Mouse (Mus musculus): Measurements from ENCODE around the gene Coro1c.
A peak's percentile ranks its signal among the peaks of the same experiment; 100 is the strongest.

Coro1c gene

DNA sequence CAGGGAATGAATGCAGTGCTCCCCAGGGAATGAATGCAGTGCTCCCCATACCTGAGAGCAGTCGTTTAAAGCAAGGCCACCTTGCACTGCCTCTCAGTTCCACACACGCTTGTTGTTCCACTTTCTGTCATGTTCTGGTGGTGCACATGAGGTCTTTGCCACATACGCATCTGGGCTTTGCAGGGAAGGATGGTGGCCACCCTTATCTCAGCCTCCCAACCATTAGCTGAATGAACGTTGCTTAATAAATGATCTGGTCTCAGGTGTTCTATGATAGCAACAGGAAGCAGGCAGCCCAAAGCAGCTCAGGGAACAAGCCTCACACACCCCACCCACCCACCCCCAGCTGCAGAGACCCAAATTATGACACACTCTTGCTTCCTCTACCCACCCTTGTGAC lies 16.1 kb upstream of the Coro1c start:
- DNase-seq (ENCODE audit: low spot score), result no peak

DNA sequence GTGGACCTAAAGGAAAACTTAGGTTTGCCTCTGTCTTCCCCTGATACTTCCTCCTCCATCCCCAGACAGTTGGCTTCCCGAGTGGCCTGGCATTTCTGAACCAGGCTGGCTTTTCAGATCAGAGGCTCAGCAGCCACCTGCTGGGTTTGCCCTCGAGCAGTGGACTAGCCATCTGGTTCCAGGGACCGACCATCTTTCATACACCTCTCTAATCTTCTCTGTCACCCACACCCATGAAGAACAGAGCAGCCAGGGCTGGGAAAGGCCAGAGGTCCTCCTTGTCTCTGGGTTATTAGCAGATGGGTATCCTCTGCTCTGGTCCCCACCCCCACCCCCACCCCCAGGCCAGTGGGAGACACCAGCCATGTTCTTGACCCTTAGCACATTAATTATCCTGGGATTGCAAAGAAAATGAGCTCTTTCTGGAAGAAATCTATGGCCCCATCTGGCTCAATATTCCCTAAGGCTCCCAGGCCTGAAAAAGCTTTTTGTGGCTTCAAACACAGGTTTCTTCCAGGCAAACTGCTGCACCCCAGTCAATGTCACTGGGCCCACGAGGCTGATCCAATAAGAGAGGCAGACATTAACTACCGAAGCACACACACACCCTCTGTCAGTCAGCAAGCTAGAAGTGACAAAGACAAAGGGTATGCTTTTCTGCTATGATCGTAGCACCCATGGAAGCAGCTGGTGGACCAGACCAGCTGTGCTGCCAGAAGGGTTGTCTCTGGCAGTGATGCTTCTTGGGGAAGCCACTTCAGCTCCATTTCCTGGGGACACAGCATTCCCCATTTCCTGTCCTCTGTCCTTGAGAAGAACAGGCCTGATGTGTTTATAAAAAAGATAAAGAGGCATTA lies 13.0 kb upstream of the Coro1c start:
- no peak for DNase-seq (ENCODE audit: low spot score)

DNA sequence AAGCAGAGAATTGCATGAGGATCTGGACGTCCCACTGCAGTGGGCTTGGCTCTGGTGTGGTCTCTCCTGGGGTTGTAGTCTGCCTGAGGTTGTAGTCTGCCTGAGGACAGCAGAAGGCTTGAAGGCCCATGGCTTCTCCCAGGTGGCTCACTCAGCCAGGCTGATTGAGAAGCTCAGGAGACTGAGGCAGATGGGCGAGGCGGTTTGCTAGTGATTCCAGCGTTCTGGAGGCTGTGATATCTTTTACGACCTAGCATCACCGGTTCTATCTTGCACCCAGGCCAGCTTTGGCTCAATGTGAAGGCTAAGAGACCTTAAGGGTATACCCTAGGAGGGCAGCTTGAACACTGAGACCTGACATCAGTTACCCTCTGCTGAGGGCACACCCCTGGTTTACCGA lies 10.5 kb upstream of the Coro1c start:
- no peak for DNase-seq (ENCODE audit: low spot score)

DNA sequence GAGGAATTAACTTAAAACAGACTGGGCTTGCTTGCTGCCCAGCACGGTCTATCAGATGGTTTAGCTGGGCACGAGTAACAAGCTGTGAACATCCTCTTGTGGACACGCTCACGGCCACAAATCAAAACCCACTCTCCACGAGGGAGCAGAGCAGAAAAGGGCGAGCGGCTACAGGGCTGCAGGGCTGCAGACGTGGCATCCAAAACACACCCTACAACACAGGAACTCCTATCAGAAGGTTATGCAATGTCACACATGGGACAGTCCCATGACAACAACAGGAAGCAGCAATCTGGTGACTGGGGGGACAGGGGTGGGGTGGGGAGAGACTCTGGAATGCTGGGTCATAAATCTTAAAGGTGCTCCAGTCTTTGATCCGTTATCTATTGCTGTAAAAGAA lies 10.1 kb upstream of the Coro1c start:
- no peak for DNase-seq (ENCODE audit: low spot score)

DNA sequence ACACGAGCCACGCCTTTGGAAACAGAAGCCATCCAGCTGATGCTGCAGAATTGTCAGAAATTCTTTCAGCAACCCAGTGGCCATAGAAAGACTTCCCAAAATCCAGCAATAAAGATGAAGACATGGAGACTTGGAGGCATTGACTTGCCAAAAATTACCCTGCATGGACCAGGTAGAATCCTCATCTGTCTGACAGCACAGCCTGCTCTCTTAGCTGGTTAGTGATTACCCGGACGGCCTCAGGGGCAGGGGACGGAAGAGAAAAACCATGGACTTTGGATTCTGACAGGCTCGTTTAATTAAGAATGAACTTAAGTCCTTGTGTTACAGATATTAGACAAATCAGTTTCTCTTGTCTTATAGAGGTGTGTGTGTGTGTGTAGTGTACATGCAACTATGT lies 2.1 kb upstream of the Coro1c start:
- DNase-seq (ENCODE audit: low spot score), result no peak

DNA sequence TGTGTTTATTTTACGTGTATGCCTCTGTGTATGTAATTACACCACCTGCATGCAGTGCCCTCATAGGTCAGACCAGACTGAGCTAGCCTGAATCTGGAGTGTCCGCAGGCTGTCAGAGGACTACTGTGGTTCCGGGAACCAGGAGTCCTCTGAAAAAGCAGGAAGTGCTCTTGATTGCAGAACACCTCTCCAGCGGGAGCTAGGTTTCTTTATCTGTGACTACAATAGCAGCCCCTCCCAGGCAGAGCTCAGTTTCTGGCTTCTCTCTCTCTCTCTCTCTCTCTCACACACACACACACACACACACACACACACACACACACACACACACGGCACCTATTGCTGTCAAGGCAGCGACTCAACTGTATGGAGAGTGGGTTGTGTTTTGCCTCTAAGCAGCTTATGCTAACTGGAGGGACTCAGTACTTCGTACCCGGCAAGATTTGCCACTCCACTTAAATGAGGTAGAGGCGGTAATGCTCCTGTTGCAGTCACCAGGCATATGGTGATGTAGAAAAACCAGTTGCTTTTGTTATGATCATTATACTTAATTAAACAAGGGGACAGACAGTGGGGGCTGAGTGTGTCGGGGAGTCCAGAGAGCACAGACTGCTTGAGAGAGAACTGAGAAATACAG lies 1.6 kb upstream of the Coro1c start:
- DNase-seq (ENCODE audit: low spot score), result no peak

DNA sequence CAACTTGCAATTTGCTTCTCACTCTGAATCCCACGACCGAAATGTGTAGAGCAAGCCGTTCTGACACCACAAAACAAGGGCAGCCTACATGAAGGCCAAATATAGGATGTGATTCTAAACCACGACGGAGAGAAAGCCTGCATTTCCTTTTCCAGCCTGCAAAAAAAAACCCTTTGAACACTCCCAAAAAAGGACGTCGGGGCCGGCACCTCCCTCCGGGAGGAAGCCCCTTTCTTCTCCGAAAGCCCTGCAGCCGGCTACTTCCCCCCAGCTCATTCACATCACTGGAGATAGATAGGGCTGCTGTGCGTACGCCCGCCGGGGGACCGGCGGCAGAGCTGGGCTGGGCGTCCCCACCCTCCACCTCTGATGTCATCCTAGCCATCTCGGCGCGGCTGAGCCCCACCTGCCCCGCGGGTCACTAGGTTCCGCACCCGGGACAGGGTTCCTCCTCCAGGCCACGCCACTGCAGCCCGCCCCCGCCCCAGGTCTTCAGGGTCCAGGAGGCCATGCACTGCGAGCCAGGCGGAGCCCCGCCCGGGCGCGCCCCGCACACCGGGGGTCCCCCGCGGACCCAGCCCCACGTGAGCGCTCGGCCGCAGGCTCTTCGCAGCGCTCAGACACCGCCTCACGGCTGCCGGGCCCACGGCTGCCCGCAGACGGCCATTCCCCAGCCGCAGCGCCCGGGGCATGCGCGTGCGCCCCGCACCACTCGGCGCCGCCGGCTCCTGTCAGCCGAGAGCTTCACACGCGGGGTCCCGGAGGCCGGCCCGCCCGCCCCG lies 581 bp downstream of the Coro1c start:
- peak; percentile 32 for DNase-seq (ENCODE audit: low spot score)

DNA sequence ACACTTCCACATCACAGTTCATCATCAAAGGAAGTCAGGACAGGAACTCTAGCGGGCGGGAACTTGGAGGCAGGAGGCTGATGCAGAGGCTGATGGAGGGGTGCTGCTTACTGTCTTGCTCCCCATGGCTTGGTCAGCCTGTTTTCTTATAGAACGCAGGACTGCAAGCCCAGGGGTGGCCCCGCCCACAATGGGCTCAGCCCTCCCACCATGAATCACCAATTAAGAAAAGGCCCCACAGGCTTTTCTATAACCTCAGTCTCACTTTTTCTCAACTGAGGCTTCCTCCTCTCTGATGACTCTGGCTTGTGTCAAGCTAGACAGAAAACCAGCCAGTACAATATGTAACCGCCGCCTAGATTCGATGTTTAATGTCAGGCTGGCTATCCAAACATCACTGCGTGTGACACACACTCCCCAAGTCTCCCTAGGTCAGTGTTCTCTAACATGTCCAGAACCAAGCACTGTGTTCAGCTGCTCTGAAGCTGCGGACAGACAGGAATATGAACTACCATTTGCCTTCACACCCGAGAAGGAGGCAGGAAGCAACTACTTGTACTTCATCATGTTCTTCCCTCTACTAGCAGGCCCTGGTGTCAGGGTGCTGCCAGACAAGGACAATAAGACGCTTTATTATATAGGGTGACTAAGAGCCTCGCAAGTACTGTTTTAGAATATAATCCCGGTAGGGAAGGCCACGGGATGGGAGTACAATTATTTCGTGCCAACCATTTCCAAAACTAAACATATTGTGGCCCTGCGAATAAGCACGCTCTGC lies 1.4 kb downstream of the Coro1c start:
- DNase-seq (ENCODE audit: low spot score), result no peak

DNA sequence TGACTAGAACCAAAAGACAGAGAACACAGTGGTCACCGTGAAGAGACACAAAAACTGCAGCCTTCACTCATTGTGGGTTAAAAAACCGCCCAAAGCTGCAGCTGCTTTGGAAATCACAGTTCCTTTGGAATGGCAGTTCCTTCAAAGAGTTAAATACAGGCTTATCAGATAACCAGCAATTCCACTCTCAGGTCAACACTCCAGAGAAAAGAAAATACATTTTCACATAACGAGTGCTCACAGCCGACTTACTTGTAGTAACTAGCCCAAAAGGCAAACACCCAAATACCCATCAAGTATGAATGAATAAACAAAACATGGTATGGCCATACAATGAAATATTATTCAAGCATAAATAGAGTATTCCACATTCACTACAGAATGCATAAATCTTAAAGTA lies 3.6 kb downstream of the Coro1c start:
- DNase-seq (ENCODE audit: low spot score), result no peak

DNA sequence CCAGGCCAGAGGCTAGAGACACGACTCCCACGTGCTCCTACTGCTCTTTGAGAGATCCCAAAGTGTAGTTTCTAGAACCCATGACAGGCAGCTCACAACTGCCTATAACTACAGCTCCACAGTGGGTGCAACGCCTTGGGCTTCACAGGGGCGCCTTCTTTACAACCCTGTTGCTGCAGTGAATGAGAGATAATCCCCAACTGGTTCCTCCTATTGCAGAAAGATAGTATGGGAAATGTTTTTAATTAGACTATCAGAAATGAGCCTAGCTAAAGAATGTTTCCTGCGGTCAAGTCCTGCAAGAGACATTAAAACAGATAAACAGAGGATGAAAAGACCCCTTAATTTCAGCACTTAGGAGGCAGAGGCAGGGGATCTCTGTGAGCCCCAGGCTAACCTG lies 5.6 kb downstream of the Coro1c start:
- DNase-seq (ENCODE audit: low spot score), result no peak

DNA sequence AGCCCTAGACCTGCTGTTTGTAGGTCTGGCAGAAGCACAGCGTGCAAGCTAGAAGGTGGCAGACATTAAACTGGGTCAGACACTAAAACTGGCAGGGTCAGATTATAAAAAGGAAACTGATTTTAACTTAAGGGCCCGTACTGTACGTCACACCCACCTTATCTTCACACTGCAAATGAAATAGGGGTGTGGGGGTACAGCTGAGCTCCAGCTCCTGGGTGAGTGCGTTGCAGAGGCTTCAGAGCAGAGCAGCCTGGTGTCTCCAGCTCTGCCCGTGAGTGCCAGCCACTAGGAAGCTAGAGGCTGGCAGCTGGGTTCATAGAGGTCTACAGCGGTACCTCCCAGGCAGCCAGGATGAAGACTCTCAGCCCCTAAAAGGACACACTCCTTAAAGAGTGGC lies 6.5 kb downstream of the Coro1c start:
- DNase-seq (ENCODE audit: low spot score), result no peak

DNA sequence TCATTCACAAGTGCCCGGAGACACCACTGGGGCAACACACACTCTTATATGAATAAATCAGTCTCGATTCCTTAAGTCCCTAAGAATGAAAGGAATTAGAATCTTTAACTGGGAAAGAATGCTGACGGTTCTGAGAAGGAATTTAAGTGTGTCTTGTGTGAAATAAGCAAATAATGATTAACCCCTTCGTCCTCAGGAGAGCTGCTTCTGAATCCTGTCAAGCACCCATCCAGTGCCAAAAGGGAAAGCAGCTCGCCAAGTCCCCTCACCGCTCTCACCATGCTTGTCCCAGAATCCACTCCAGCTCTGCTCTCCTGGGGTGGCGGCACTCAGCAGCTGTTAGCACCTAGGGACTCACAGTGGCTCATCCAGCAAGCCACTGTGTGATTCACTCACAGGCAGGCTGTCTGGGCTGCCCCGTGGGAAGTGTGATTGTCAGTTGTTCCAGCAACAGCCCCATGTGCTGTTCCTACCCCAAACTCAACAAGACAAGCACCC lies 7.4 kb downstream of the Coro1c start:
- no peak for DNase-seq (ENCODE audit: low spot score)

DNA sequence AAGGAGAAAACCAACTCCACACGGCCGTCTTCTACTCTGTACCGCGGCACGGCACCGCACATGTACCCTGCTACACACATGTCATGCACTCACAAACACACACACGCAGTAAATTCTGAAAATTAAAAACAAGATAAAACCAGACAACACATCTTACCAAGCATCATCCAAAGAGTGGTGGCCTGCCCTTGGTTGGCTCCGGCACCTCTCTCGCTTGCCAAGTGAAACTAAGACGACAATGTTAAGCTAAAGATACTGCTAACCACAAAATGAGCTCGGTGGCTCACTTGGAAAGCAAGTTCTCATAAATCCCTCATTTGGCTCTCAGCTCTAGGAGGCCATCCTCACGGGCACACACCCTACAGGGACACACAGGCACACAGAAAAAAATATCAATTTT lies 9.0 kb downstream of the Coro1c start:
- DNase-seq (ENCODE audit: low spot score), result no peak

DNA sequence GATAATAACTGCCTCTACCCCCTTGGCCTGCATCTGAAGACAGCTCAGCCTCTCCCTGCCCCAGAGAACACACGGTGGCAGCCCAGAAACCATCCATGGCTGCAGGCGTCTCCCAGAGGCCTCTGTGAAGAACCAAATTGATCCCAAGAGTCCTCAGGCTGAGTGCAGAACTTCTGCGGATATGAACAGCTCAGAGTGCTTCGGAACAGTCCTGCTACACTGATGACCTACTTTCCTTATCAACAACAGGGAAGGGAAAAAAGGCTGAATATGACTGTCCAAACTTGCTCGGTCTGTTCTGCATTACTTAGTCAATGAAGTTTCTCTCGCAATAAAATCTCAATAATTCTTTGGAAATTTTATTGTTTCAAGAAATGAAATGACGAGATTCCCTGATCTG lies 16.6 kb downstream of the Coro1c start:
- no peak for DNase-seq (ENCODE audit: low spot score)

DNA sequence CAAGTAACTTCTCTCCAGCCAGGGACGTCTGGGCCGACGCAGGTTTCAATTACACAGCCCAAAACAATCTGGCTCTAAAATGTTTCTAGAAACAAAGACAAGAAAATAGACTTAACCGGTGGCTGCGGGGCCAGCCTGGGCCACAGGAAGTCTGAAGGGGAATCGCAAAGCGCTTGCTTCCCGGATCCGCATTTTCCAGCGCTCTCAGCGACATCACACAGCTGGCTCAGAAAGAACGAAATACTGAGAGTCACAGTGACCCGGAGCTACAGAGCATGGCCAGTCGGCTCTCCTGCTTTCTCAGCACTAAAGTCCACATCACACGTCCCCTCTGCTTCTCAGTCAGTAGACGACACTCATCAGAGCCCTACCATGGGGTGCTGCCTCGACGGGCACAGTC lies 17.7 kb downstream of the Coro1c start:
- DNase-seq (ENCODE audit: low spot score), result no peak

DNA sequence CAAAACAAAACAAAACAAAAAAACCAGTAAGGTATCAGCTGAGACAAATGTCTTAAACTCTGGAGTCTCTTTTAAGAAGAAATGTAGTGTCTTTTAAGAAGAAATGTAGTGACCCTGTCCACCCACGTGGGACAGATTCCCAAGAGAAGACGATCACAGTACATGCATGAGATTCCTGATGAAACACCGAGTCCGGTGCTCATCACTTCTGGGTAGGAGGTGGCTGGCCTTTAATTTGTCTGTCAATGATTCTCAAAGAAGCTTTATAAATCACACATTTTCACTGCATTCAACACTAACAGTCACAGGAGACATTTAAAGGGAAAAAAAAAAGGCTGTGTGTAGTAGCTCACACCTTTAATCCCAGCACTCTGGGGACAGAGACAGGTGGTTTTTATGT lies 18.6 kb downstream of the Coro1c start:
- no peak for DNase-seq (ENCODE audit: low spot score)

DNA sequence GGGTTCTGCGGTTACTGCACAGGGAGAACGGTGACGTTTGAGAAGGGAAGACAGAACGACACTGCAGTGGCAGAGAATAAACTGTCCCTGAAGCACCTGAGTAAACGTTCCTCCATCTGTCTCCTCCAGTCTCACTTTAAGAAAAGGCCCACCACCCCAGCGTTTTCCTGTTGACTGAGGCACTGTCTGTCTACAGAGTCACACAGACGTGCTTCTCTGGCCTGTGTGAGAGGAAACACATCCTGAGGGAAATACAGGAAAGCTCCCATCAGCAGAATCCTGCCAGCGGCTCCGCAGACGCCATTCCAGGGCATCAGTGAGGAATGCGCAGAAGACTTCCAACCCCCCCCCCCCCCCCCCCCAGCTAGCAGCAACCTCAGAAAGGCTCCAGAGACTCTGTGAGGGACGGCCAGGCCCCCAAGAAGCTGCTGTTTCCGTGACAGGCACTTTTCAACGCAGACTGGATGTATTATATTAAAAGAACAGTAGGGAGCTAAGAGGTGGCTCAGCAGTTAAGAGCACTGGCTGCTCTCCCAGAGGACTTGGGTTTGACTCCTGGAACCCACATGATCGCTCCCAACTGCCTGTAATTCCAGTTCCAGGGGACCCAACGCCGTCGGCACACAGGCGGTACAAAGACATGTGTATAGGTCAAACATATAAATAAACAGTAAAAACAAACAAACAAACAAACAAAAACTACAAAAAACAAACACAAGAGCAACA lies 19.2 kb downstream of the Coro1c start:
- DNase-seq (ENCODE audit: low spot score), result no peak

DNA sequence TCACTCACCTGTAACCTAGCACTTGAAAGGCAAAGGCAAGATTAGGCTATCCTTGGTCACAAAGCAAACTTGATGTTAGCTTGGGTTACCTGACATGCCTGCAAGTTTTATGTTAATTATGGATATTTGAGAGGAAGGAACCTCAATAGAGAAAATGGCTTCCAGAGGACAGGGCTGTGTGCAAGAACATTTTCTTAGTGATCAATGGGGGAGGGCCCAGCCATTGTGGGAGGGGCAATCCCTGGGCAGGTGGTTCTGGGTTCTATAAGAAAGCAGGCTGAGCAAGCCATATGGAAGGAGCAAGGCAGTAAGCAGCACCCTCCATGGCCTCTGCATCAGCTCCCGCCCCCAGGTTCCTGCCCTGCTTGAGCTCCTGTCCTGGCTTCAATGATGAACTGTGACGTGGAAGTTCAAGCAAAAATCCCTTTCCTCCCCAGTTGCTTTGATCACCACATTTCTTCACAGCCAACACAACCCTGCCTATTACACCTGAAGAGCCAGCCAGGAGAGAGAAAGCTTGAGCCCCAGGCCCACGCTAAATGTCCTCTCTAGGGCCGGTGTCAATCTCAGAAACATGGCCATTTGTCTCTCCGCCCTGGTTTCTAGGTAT lies 20.3 kb downstream of the Coro1c start:
- DNase-seq (ENCODE audit: low spot score), result no peak

DNA sequence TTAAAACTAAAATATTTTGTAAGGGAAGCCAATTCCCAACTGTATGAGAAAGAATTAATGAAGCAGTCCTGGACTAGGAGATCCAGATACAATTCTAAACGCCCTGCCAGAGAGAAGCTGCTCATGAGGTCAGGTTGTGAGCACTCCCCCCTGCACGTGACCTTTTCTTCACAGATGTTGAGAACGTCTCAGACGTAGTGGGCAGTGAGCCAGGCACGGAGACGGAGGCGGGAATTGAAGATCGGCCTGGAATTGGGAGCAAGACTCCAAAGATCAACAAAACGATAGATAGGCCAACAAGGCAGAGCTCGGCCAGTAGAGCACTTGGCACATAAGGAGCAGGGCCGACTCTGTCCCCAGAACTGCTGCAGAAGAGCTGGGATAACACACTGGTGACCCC lies 21.4 kb downstream of the Coro1c start:
- peak; percentile 54 for DNase-seq (ENCODE audit: low spot score)

DNA sequence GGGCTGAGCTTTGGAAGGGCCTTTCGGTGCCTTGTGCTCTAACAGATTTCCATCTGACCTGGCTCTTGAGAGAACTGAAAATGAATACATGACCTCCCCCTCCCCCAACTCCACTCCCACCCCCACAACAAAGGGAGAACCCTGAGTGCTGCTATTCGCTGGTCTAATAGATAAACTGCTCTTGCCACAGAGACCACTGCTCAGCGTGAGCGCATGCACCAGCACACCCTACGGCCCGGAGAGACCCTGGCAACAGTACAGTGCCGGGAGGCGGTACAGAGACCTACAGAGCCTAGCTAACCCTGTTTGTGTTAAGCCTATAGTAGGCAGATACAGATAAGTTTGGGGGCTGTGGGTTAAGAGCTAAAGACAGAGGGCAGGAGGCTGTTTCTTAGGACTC lies 22.9 kb downstream of the Coro1c start:
- no peak for DNase-seq (ENCODE audit: low spot score)

DNA sequence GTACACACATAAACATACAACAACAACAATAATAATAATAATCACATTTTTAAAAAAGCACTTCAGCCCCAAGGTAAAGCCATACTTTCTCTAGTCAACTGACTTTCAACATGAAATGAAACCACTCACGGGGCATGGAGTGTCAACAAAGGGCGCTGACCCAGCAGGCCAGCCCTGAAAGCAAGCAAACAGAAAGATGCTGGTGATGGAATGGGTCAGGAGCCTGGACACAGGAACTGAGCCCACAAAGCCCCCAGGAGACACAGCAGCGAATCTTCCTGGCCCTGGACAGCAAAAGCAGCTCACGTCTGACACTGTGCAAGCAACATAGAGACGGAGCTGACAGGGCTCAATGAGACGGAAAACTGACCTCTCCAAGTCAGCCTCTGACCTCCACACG lies 23.8 kb downstream of the Coro1c start:
- no peak for DNase-seq (ENCODE audit: low spot score)
